Comparison of ENCODE assay signal across 15 mouse cellular contexts in the genomic region with DNA sequence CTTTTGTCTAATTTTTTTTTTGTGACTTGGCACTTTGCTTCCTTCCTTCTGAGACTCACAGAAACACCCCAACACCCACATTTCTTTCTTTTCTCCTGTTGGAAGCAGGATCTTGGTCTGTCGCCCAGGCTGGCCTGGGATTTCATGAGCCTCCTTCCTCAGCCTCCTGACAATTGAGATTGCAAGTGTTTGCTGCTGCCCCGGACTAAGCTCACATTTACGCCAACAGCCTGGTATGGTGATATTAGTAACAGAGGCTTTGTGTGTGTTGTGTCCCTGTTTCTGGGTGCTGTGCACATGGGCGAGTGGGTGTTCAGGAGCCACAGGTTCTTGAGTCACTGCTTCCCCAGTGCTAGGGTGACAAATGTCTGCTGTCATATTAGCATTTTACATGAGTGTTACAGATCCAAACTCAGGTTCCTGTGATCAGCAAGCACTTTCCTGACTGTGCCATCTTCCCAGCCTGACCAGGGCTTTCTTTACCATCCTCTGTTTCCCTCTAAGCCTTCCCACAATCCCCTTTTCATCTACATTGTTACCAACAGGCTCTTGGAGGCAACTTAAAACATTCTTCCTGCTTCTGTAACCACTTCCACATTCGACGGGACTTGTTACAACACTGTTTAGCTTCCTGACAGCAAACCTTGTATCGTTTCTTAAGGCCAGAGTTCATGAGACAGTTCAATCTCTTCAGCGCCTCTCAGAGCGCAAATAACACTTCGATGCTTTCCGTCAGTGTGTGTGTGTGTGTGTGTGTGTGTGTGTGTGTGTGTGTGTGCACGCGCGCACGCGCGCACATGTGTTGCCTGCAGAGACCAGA. TPM values are rescaled to one million over a fixed set of nuclear protein-coding genes. Genes with fewer than 3 reads are reported as not detected.
DNase-seq lines count a peak whose midpoint lies in the region; ATAC-seq and TF ChIP-seq lines count a peak whose summit lies in the region.
"Had no signal": no experiment of that assay in that cellular context is flagged by ENCODE, and none has a peak within 500 bp of the region (broad histone marks: within the 10 kb centered on the region; RNA-seq: fewer than 3 reads in every experiment).

No protein-coding gene starts in this region.

- no peak overlapping the region for H3K4me3 ChIP-seq in forebrain, postnatal 0 days (ENCODE audit: low read depth, low read length)
- H3K4me3 ChIP-seq in heart, embryonic 11.5 days (ENCODE audit: low read depth, low read length), result no peak overlapping the region
- H3K4me3 ChIP-seq: limb, embryonic 13.5 days had no signal

- H3K27ac ChIP-seq in forebrain, postnatal 0 days (ENCODE audit: low read depth, low read length), result no peak overlapping the region
- no peak overlapping the region for H3K27ac ChIP-seq in heart, embryonic 11.5 days (ENCODE audit: low read depth, low read length)
- H3K27ac ChIP-seq: limb, embryonic 13.5 days had no signal

- WGBS in forebrain, postnatal 0 days, result 88% methylated on average over 17 of the region's 17 CpGs
- WGBS in heart, embryonic 11.5 days (ENCODE audit: insufficient replicate concordance), result 83% methylated on average over 17 of the region's 17 CpGs

- no peak for TF ChIP-seq CTCF in forebrain, postnatal 0 days (IDR thresholded peaks at IDR 0.05; ENCODE audit: low read depth)

- peaks cover 28% of the 10 kb centered on the region for H3K36me3 ChIP-seq in forebrain, postnatal 0 days (ENCODE audit: insufficient read depth)
- no peaks in the 10 kb centered on the region for H3K36me3 ChIP-seq in heart, embryonic 11.5 days (ENCODE audit: control insufficient read depth, insufficient read depth, low read length)

- no peaks in the 10 kb centered on the region for H3K27me3 ChIP-seq in forebrain, postnatal 0 days (ENCODE audit: insufficient read depth, low read length)
- H3K27me3 ChIP-seq in heart, embryonic 11.5 days (ENCODE audit: control insufficient read depth, insufficient read depth, low read length), result no peaks in the 10 kb centered on the region
- H3K27me3 ChIP-seq: limb, embryonic 13.5 days had no signal

- H3K9ac ChIP-seq in forebrain, postnatal 0 days, result no peak overlapping the region
- no peak overlapping the region for H3K9ac ChIP-seq in heart, embryonic 11.5 days (ENCODE audit: low read depth, low read length)

- peak; percentile 56 to 73 for DNase-seq in left cerebral cortex, adult 18-20 months (ENCODE audit: low spot score in 2 of 2)
- no peak for DNase-seq in left cerebral cortex, adult 11 months (ENCODE audit: low spot score)
- peak; percentile 13 to 47 for DNase-seq in urinary bladder, postnatal 4 days (ENCODE audit: low spot score in 2 of 2)
- DNase-seq in urinary bladder, adult 2 months (ENCODE audit: low spot score), result no peak
- peak; percentile 71 to 82 for DNase-seq in left cerebral cortex, postnatal 36 days (ENCODE audit: low spot score in 2 of 2)
- DNase-seq in embryo, embryonic 10 days (ENCODE audit: low spot score), result no peak
- DNase-seq in forebrain, postnatal 0 days, result no peak
- DNase-seq: adrenal gland, adult 2 months; cerebellum, postnatal 25 days; kidney, adult 9 months; midbrain, embryonic 14.5 days; thymus, postnatal 25 days had no signal

- intact Hi-C loops in left cerebral cortex, postnatal 36 days (cut with DNase I), result no loop called here

- H3K4me2 ChIP-seq in forebrain, postnatal 0 days (ENCODE audit: low read depth), result no peak overlapping the region
- no peak overlapping the region for H3K4me2 ChIP-seq in heart, embryonic 11.5 days
- H3K4me2 ChIP-seq: limb, embryonic 13.5 days had no signal

- no peaks in the 10 kb centered on the region for H3K9me3 ChIP-seq in forebrain, postnatal 0 days (ENCODE audit: low read length)
- H3K9me3 ChIP-seq in heart, embryonic 11.5 days (replicated peaks; ENCODE audit: control insufficient read depth, low read length), result no peaks in the 10 kb centered on the region
- H3K9me3 ChIP-seq: limb, embryonic 13.5 days had no signal

- no peak for ATAC-seq in forebrain, postnatal 0 days
- no peak for ATAC-seq in heart, embryonic 11.5 days (replicated peaks; ENCODE audit: insufficient number of reproducible peaks, low FRiP score, low TSS enrichment)

- no peaks in the 10 kb centered on the region for H3K4me1 ChIP-seq in forebrain, postnatal 0 days (ENCODE audit: insufficient read depth)
- no peaks in the 10 kb centered on the region for H3K4me1 ChIP-seq in heart, embryonic 11.5 days (ENCODE audit: control insufficient read depth, insufficient read depth, low read length)
- H3K4me1 ChIP-seq: limb, embryonic 13.5 days had no signal

RNA-seq across cellular contexts. Expression of a gene that starts 15.3 kb away (rescaled TPM):
- total RNA-seq in left cerebral cortex, adult 18-20 months (2021), result 10 to 100 TPM; 72.8 to 82.3 TPM
- 201 and 202 TPM in 2 replicates for polyA plus RNA-seq in urinary bladder, adult 2 months (2012; rRNA removed)
- total RNA-seq in left cerebral cortex, postnatal 36 days (2021), result 10 to 100 TPM; 63.9 to 74.8 TPM
- total RNA-seq in forebrain, postnatal 0 days (2014; rRNA removed), result 66.2 and 68.4 TPM in 2 replicates
- 75.9 and 77.3 TPM in 2 replicates for polyA plus RNA-seq in forebrain, postnatal 0 days (2015; fragmentation: Nextera tagmentation; extraction: Ambion mirVana)
- polyA plus RNA-seq in heart, embryonic 11.5 days (2014; fragmentation: Nextera tagmentation; extraction: Ambion mirVana), result 49.0 and 59.1 TPM in 2 replicates

RNA-seq across cellular contexts. Expression of a gene that starts 31.5 kb away (rescaled TPM):
- 10 to 100 TPM; 14.6 to 17.2 TPM for total RNA-seq in left cerebral cortex, adult 18-20 months (2021)
- 16.3 and 19.4 TPM in 2 replicates for polyA plus RNA-seq in urinary bladder, adult 2 months (2012; rRNA removed)
- 10 to 100 TPM; 12.7 to 18.2 TPM for total RNA-seq in left cerebral cortex, postnatal 36 days (2021)
- total RNA-seq in forebrain, postnatal 0 days (2014; rRNA removed), result 27.1 and 46.4 TPM in 2 replicates
- polyA plus RNA-seq in forebrain, postnatal 0 days (2015; fragmentation: Nextera tagmentation; extraction: Ambion mirVana), result 16.6 and 21.7 TPM in 2 replicates
- polyA plus RNA-seq in heart, embryonic 11.5 days (2014; fragmentation: Nextera tagmentation; extraction: Ambion mirVana), result 3.6 and 4.5 TPM in 2 replicates

RNA-seq across cellular contexts. Expression of a gene that starts 36.5 kb away (rescaled TPM):
- 10 to 100 TPM; 13.4 to 13.7 TPM for total RNA-seq in left cerebral cortex, adult 18-20 months (2021)
- 37.3 and 41.4 TPM in 2 replicates for polyA plus RNA-seq in urinary bladder, adult 2 months (2012; rRNA removed)
- 10 to 100 TPM; 12.5 to 15.7 TPM for total RNA-seq in left cerebral cortex, postnatal 36 days (2021)
- 22.5 and 25.3 TPM in 2 replicates for total RNA-seq in forebrain, postnatal 0 days (2014; rRNA removed)
- 16.5 and 20.3 TPM in 2 replicates for polyA plus RNA-seq in forebrain, postnatal 0 days (2015; fragmentation: Nextera tagmentation; extraction: Ambion mirVana)
- 5.7 and 7.0 TPM in 2 replicates for polyA plus RNA-seq in heart, embryonic 11.5 days (2014; fragmentation: Nextera tagmentation; extraction: Ambion mirVana)

RNA-seq across cellular contexts. Expression of a gene that starts 37.3 kb away (rescaled TPM):
- not detected for total RNA-seq in left cerebral cortex, adult 18-20 months (2021)
- 0.43 and 0.51 TPM in 2 replicates for polyA plus RNA-seq in urinary bladder, adult 2 months (2012; rRNA removed)
- total RNA-seq in left cerebral cortex, postnatal 36 days (2021), result under 1 TPM in 1 of 2 experiments, not detected in 1; 0.70 TPM
- total RNA-seq in forebrain, postnatal 0 days (2014; rRNA removed), result 0.23 TPM in 1 of 2 replicates, not detected in the other
- polyA plus RNA-seq in forebrain, postnatal 0 days (2015; fragmentation: Nextera tagmentation; extraction: Ambion mirVana), result not detected in 2 replicates
- not detected in 2 replicates for polyA plus RNA-seq in heart, embryonic 11.5 days (2014; fragmentation: Nextera tagmentation; extraction: Ambion mirVana)
- total RNA-seq: heart, postnatal 25 days had no signal
- polyA plus RNA-seq: midbrain, embryonic 14.5 days had no signal

RNA-seq across cellular contexts. Expression of a gene that starts 50.8 kb away (rescaled TPM):
- 10 to 100 TPM; 25.3 to 29.7 TPM for total RNA-seq in left cerebral cortex, adult 18-20 months (2021)
- polyA plus RNA-seq in urinary bladder, adult 2 months (2012; rRNA removed), result 17.1 and 17.6 TPM in 2 replicates
- 10 to 100 TPM; 26.6 to 34.1 TPM for total RNA-seq in left cerebral cortex, postnatal 36 days (2021)
- 45.2 and 46.1 TPM in 2 replicates for total RNA-seq in forebrain, postnatal 0 days (2014; rRNA removed)
- polyA plus RNA-seq in forebrain, postnatal 0 days (2015; fragmentation: Nextera tagmentation; extraction: Ambion mirVana), result 34.6 and 34.8 TPM in 2 replicates
- polyA plus RNA-seq in heart, embryonic 11.5 days (2014; fragmentation: Nextera tagmentation; extraction: Ambion mirVana), result 18.0 and 18.6 TPM in 2 replicates

Comparison
In these comparisons a context has a peak if more than half of its experiments do, and no peak if none do; other contexts are left out.
1. DNase-seq: peak in left cerebral cortex, adult 18-20 months (2 of 2), urinary bladder, postnatal 4 days (2 of 2) and left cerebral cortex, postnatal 36 days (2 of 2); none in left cerebral cortex, adult 11 months (single experiment), urinary bladder, adult 2 months (single experiment), embryo, embryonic 10 days (single experiment) and forebrain, postnatal 0 days (single experiment).